Mouse (Mus musculus) right cerebral cortex, adult 2 months (tissue): ENCODE data around the gene Uts2.

ENCODE experiments used
- DNase-seq, 2 experiments: peaks; one replicate each; pipeline ENCODE4 v3.0.0; 2021 to 2022; ENCODE audit warnings: low spot score in 2 of 2

Uts2 gene

GRCm38 (mm10) chr4:150996797-150997196, at the start of gene Uts2:
Gene Uts2, plus strand, starts transcription at chr4:150997097.
- DNase-seq, result no peak

GRCm38 (mm10) chr4:150950972-150951371, 45.9 kb upstream of the Uts2 start:
- no peak for DNase-seq

DNA sequence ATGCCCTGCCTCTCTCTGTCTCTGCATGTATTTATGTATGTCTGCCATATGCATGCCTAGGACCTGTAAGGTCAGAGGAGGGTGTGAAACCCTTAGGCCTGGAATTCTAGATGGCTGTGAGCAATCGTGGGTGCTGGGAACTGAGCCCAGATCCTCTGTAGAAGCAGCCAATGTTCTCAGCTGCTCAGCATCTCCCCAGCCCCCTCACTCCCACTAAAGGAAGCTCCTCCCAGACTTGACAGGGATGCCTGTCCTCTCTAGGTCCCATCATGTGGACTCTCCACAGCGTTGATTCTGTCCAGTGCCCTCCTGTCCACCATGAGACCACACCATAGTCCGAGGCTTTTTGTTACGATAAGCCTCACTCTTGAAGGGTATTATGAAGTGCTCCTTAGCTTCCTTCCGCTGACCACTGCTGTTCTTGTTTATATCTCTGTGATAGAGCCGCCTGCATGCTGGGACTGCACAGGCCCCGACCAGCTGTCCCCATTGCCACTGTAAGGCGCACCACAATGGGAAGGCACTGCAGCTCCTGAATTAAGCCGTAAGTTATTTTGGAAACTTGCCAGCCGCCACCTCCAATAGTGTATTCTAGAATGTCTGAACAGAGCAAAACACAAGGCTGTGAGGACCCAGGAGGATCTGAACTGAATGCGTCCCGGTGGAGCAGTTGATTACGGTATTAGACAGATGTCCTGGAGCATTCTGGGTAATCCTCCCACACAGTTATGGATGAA, 40.4 kb upstream of the Uts2 start:
- DNase-seq, result peak; percentile 38 to 39

DNA sequence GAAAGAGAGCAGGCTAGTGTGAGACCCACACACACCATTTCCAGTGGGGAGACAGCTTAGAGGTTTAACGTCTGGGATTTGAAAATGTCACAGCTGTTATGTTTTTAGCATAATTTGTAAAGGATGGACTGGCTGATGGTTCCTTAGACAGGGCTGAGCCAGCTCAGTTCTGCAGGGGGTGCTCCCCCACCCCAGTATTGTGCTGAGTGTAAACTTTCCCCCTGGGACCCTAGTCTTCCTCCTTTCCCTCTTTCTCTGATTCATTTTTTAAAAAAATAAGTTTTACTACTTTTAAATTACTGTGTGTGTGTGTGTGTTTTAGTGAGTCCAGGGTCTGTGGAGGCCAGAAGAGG, 39.8 kb upstream of the Uts2 start:
- DNase-seq, result no peak

DNA sequence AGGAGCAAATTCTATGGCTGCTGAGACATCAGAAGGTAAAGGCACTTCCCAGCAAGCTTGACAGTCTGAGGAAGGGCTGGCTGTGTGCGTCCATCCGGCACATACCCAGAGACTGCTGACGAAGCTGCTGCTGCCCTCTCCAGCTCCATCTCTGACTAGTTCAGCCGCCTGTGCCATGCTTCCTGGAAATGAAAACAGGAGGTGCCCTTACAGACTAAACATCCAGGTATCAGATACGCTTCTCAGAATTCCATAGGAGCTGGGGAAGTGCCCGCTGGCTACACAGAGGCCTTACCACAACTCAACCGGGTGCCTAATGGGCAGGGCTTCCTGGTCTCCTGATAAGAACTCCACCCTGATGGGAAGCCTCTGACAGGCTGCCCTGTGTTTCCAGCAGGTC, 38.4 kb upstream of the Uts2 start:
- DNase-seq, result no peak

GRCm38 (mm10) chr4:150962231-150962630, 34.7 kb upstream of the Uts2 start:
- DNase-seq, result no peak

- DNase-seq, result no peak
These were observed 33.2 kb upstream of the Uts2 start for GRCm38 (mm10) chr4:150963711-150964110.

DNA sequence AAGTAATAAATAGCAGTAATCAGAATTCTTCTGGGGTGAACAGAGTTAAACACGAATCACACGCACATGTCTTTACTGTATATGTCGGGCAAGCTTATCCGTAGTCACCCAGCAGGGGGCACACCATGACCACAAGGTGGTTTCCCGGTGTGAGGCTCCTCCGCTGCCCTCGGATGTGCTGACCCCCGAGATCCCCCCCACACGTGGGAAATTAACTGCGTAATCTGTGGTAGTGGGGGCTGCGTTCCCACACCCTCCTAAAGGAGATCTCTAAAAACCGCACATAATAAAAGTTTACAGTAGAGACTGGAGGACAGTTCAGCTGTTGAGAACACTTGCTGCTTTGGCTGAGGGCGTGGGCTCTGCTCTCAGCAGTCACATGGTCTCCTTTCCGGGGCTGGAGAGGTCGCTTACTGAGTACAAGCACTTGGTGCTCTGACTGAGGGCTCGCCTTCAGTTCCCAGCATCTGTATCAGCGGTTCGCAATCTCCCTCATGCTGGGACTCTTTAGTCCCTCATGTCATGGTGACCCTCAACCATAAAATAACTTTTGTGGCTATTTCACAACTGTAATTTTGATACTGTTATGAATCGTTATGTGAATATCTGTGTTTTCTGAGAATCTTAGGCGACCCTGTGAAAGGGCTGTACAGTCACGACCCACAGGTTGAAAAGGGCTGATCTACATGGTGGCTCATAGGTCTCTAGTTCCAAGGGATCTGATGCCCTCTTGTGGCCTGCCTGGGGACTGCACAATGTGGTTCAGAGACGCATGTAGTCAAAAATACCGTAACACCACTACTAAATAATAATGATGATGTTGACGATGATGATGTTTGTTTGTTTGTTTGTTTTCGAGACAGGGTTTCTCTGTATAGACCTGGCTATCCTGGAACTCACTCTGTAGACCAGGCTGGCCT, 32.0 kb upstream of the Uts2 start:
- DNase-seq, result peak; percentile 94

DNA sequence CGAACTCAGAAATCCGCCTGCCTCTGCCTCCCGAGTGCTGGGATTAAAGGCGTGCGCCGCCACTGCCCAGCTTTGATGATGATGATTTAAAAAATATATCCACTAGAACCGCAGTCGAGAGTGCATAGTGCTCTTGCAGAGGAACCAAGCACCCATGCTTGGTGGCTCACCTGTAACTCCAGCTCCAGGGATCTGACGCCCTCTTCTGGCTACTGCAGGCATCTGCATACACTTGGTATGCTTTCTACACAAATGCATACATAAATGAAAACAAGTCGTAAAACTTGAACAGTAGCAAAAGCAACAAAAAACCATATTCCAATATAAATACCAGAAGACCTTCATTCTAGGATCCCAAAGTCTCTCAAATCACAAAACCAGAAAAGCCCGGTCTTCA, 31.3 kb upstream of the Uts2 start:
- DNase-seq, result no peak

DNA sequence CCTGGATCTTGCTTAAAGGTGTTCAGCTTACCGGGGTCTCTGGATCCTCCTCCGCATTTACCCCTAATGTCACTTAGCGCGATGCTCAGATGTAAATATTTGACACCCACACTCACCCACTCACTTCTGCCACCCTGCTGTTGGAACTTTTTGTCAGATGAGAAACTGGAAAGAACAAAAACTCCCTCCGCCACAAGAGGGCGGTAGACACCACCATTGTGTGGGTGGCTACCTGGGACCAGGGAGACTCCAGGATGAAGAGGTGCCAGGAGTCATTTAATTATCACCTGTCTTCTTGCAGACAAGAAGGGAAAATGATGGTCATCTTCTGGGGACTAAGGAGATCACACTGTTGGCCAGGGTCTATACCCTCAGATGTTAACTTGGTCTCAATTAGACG, 30.3 kb upstream of the Uts2 start:
- DNase-seq, result peak; percentile 71 to 79

- DNase-seq, result no peak
These were observed 27.9 kb upstream of the Uts2 start for GRCm38 (mm10) chr4:150968956-150969355.

DNA sequence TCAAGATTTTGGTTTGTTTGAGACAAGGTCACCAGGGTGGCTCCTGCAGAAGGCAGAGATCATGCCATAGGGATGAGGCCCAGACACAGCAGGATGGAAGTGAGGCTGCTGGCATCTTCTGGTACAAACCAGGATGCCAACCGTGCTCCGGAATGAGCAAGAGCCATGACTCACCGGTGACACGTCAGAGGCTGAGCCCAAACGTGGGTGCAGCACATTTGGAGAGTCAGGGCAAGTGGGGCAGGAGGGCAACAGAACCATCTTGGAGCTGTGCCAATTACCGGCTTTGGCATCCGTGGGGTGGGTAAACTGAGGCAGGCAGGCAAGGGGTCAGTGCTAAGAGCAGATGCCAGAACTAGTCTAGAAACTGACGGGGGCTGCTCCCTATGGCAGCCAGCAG, 23.6 kb upstream of the Uts2 start:
- DNase-seq, result no peak

DNA sequence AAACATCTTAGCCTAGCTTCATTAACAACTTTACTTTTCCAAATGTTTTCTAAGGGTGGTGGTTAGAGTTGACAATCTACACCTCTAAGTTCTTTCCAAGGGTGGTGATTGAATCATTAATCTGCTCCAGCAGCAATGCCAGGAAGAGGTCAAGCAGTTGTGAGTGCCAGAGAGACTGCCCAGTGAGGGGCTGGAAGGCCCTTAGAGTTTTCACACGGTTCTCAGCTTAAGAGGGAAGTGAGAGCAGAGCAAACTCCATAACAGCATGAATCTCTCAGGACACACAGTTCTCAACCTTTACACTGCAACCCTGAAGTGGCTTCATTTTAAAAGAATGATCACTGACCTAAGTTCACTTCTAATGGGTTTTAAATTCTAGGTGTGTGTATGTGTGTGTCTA, 21.8 kb upstream of the Uts2 start:
- no peak for DNase-seq

GRCm38 (mm10) chr4:150978156-150978910, 18.6 kb upstream of the Uts2 start:
- DNase-seq, result no peak

DNA sequence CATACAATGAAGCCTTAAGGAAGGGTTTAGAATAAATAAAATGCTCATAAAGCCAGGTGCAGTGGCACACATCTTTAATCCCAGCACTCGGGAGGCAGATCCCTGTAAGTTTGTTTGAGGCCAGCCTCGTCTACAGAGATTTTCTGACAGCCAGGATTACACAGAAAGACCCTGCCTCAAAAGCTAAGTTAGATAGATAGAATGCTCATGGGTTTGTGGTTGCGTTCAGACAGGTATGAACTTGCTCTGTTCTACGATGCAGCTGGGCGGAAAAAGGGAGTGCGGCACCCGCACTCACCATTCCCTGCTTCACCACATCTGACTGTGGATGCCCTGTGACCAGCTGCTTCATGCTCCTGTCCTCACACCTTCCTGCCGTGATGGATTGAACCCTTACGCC, 17.4 kb upstream of the Uts2 start:
- DNase-seq, result no peak

GRCm38 (mm10) chr4:150980153-150980552, 16.7 kb upstream of the Uts2 start:
- DNase-seq, result no peak

DNA sequence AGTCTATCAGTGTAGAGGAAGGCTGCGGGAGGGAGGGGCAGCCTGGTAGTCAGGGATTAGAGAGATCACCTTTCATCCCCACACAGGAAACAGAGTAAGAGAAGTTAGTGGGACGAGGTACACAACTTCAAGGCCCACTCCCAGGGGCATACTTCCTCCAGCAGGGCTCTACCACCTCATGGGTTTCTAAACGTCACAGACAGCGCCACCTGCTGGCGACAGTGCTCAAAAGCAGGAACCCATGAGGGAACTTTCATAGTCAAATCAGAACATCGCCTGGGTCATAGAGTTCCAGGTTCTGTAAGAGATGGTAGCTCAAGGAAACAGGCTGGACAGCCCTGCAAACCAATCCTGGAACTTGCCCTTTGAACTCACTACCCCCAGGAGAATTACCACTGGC, 6.7 kb upstream of the Uts2 start:
- DNase-seq, result no peak

DNA sequence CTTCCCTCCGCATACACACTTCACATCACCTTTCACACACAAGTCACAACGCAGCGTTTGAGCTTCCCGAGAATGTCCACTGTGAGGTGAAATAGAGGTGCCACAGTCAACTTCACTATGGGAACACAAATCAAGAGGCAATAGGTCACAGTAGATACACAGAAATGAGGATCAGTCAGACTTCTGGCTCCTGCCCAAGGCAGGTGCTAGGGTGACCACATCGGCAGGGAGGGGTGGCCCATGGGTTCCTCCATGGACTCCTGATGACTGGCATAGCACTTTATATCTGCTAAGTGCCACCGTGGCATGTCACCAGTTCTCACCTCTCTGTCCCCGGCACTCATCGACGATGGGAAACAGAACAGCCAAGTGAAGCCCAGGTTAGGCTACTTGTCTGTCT, 1.7 kb downstream of the Uts2 start:
- no peak for DNase-seq

DNA sequence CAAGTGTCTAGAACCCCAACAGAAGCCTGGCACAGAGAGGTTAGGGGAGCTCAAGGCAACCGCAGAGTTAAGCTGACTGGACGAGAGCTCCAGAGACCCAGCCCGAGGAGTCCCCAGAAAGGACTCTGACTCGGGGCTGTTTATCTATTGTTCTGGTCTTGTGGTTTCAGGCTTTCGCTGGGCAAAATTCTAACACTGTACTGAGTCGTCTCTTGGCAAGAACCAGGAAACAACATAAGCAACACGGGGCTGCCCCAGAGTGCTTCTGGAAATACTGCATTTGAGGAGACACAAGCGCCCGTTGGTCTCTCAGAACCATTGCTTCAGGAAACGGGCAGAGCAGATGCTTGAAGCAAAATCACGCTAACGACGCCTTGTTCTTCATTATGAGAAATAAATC, 4.5 kb downstream of the Uts2 start:
- DNase-seq, result no peak

DNA sequence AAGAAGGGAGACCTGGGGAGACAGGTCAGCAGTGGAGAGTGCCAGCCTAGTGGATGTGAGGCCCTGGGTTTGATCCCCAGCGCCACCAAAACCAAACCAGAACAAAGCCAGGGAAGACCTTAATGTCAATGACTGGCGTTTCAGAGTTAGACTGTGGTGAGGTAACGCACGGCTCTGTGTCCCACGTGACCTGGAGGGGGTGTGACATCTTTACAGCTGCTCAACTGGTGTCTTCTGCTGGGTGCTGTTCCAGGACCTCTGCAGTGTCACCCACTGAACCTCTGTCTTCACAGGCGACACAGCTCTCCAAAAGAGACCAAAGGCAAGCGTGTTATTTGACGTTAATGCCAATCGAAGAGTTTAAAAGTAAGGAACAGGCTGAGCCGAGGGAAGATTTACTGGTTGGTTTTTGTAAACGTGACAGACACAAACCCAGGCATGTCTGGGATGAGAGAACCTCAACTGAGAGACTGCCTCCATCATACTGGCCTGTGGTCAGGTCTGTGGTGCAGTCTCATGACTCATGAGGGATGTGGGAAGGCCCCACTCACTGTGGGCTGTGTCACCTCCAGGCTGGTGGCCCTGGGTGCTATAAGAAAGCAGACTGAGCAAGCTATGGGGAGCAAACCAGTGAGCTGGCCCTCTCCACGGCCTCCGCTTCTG, 8.9 kb downstream of the Uts2 start:
- DNase-seq, result no peak

DNA sequence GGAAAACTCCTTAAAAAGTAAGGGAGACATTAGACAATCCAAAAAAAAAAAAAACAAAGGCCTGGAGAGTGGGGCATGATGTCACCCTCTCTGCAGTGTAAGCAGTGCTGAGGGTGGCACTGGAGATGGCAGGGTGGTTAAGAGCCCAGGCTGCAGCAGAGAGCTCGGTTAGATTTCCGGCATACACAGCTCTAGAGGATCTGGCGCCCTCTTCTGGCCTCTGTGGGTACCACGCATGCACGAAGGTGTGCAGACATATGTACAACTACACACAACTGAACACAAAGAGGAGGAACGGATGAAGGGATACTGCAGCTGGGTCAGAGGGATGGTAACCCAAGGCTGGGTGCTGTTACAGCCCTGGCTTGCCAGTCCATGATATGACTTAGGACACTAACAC, 10.0 kb downstream of the Uts2 start:
- DNase-seq, result peak; percentile 36 to 37

GRCm38 (mm10) chr4:151010316-151010715, 13.4 kb downstream of the Uts2 start:
- no peak for DNase-seq
